Mouse (Mus musculus): ENCODE measurements around the gene Bag6. TPM values are rescaled to one million over a fixed set of nuclear protein-coding genes. Genes with fewer than 3 reads are reported as not detected.

The Bag6 gene
- total RNA-seq (2021) = 100 to 1,000 TPM; 237 to 245 TPM
- long read RNA-seq, experiment 1, partial matches to known transcripts = 35 of 101 reads
- long read RNA-seq, experiment 1, other reads (novel, unspliced or antisense) = 62 of 101 reads
- long read RNA-seq, experiment 2, transcript Bag6-201 (25 exons, 3,858 nt) = major isoform, 6 of 96 reads
- long read RNA-seq, experiment 2, partial matches to known transcripts = 34 of 96 reads
- long read RNA-seq, experiment 2, other reads (novel, unspliced or antisense) = 56 of 96 reads

- intact Hi-C loops (cut with DNase I) = no loop called here
- DNase-seq = peak; percentile 96
These were observed at the start of gene Bag6 for GRCm38 (mm10) chr17:35134801-35135590. Bag6 (plus strand) TSS chr17:35135178.

- intact Hi-C loops (cut with DNase I) = no loop called here
These were observed 49.6 kb upstream of the Bag6 start, which contains the start of gene Ly6g6f for GRCm38 (mm10) chr17:35085208-35085865. Ly6g6f (minus strand) TSS chr17:35085610.

GRCm38 (mm10) chr17:35088151-35088550 is 46.8 kb upstream of the Bag6 start:
- DNase-seq = no peak
- intact Hi-C loops (cut with DNase I) = no loop called here

More at GRCm38 (mm10) chr17:35085208-35085865, 49.6 kb upstream of the Bag6 start, which contains the start of gene Ly6g6f:
- no peak for DNase-seq

- DNase-seq = peak; percentile 95 to 96
- intact Hi-C loops (cut with DNase I) = no loop called here
These were observed 45.9 kb upstream of the Bag6 start, which contains the start of gene Abhd16a for GRCm38 (mm10) chr17:35088825-35089644. Abhd16a (plus strand) TSS chr17:35089263.

GRCm38 (mm10) chr17:35090166-35090932 is 44.6 kb upstream of the Bag6 start:
- peak in 1 of 2 experiments; percentile 40 for DNase-seq
- intact Hi-C loops (cut with DNase I) = no loop called here

- intact Hi-C loops (cut with DNase I) = no loop called here
- no peak for DNase-seq
These were observed 42.4 kb upstream of the Bag6 start for GRCm38 (mm10) chr17:35092403-35093198.

- intact Hi-C loops (cut with DNase I) = no loop called here
- no peak for DNase-seq
These were observed 40.3 kb upstream of the Bag6 start for GRCm38 (mm10) chr17:35094475-35095365.

- no peak for DNase-seq
- intact Hi-C loops (cut with DNase I) = no loop called here
These were observed 38.4 kb upstream of the Bag6 start for GRCm38 (mm10) chr17:35096597-35096996.

- intact Hi-C loops (cut with DNase I) = no loop called here
- no peak for DNase-seq
These were observed 37.8 kb upstream of the Bag6 start for GRCm38 (mm10) chr17:35097164-35097655.

GRCm38 (mm10) chr17:35100196-35100765 is 34.7 kb upstream of the Bag6 start:
- no peak for DNase-seq
- intact Hi-C loops (cut with DNase I) = no loop called here

GRCm38 (mm10) chr17:35101161-35101560 is 33.8 kb upstream of the Bag6 start:
- intact Hi-C loops (cut with DNase I) = no loop called here

GRCm38 (mm10) chr17:35102299-35102698 is 32.7 kb upstream of the Bag6 start:
- intact Hi-C loops (cut with DNase I) = no loop called here
- no peak for DNase-seq

More at GRCm38 (mm10) chr17:35101161-35101560, 33.8 kb upstream of the Bag6 start:
- DNase-seq = no peak

GRCm38 (mm10) chr17:35103221-35103690 is 31.7 kb upstream of the Bag6 start:
- intact Hi-C loops (cut with DNase I) = no loop called here
- no peak for DNase-seq

- intact Hi-C loops (cut with DNase I) = no loop called here
- no peak for DNase-seq
These were observed 30.9 kb upstream of the Bag6 start for GRCm38 (mm10) chr17:35104079-35104478.

GRCm38 (mm10) chr17:35104754-35105153 is 30.2 kb upstream of the Bag6 start:
- intact Hi-C loops (cut with DNase I) = no loop called here
- no peak for DNase-seq

GRCm38 (mm10) chr17:35105740-35106389 is 29.1 kb upstream of the Bag6 start:
- intact Hi-C loops (cut with DNase I) = loop anchor here (1.0 kb wide), 1 partner anchor 85 kb away; no protein-coding TSS in a partner anchor
- peak; percentile 40 to 44 for DNase-seq
